Mouse (Mus musculus): ENCODE results near the gene Plce1. TPM values are rescaled to one million over a fixed set of nuclear protein-coding genes. Genes with fewer than 3 reads are reported as not detected.
"Not testable (repeated sequence)": the region's sequence is repeated elsewhere in the genome, so short reads cannot be mapped to it uniquely, and the experiment has no call there.

Gene Plce1
- polyA plus RNA-seq, 1 experiment, result 1.6 TPM

DNA sequence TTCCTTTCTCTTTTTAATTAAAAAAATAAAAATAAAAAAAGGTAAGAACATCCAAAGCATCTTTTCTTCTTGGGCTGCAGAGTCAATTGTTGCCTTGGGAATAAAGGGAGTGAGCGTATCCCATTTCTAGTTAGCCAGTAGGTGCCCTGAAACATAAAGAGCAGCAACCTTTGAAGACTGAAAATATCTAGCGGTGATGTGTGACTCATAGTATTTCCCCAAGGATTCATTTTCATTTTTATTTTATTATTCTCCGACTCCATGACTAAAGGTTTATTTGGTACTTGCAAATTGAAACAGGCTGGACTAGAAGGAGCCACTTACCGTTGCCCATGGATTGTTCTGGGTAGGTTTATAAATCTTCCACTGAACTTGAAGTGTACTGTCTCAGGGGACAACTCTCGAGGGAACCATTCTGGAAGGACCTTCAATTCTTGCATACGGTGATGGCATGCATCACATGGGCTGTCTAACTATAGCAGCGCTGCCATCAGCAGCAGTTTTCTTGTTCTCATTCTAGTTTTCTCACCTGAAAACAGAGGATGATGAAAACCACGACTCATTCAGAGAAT, 68.7 kb downstream of the Plce1 start:
- TF ChIP-seq CTCF (IDR thresholded peaks at IDR 0.05; ENCODE audit: control insufficient read depth, insufficient read depth, low read length), result no peak
- no peak for TF ChIP-seq POLR2A (IDR thresholded peaks at IDR 0.05; ENCODE audit: borderline replicate concordance, control insufficient read depth, low read depth, low read length)
- Histone ChIP-seq H3K4me3 (replicated peaks; ENCODE audit: control insufficient read depth, low read depth, low read length) (no peak overlapping the region), H3K27ac (ENCODE audit: control insufficient read depth, insufficient read depth, low read depth, low read length, poor library complexity) (no peak overlapping the region), H3K4me1 (ENCODE audit: control insufficient read depth, insufficient read depth, low read length) (no peaks in the 10 kb centered on the region)
- 82% methylated on average over 8 of the region's 8 CpGs for WGBS

DNA sequence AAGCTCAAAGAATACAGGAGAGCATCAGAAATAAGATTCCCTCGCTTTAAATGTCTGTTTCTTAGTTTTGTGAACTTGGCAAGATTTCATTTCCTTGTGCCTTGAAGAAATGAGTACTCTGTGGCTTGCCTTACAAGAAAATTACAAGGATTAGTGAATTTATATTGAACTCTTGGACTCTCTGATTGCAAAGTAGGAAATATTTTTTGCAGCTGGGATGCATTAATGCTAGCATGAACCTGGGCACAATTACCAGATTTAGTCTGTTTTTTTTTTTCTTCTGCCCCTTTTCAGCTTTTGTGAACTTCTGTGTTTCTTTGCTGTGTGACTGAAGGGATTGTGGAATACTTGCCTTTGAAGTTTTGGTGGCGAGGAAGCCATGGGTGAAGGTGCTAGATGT, 72.6 kb downstream of the Plce1 start:
- 55% methylated on average over 2 of the region's 2 CpGs for WGBS

DNA sequence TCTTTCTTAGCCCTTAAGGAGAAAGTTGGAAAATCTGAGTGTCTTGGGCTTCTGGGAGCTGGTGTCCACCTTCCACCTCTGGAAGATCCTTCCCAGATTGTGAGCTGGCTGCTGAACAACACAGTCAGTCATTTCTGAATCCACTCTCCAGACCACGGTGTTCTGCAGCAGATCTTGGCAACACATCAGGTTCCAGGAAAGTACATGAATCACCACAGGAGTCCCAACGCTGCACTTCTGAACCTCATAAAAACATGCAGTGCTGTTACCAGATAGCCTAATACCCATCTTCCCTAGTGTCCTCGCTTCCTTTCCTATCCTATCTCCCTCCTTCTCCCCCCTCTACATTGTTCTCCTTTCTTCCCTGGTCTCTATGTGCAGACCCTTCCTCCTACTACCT, 74.5 kb downstream of the Plce1 start:
- H3K27ac ChIP-seq (ENCODE audit: control insufficient read depth, insufficient read depth, low read depth, low read length, poor library complexity), result no peak overlapping the region
- no peaks in the 10 kb centered on the region for H3K4me1 ChIP-seq (ENCODE audit: control insufficient read depth, insufficient read depth, low read length)
- TF ChIP-seq POLR2A (IDR thresholded peaks at IDR 0.05; ENCODE audit: borderline replicate concordance, control insufficient read depth, low read depth, low read length) (no peak), CTCF (IDR thresholded peaks at IDR 0.05; ENCODE audit: control insufficient read depth, insufficient read depth, low read length) (no peak)
- 62% methylated on average over 3 of the region's 3 CpGs for WGBS
- no peak overlapping the region for H3K4me3 ChIP-seq (replicated peaks; ENCODE audit: control insufficient read depth, low read depth, low read length)

More for the DNA sequence above, 72.6 kb downstream of the Plce1 start:
- TF ChIP-seq POLR2A (IDR thresholded peaks at IDR 0.05; ENCODE audit: borderline replicate concordance, control insufficient read depth, low read depth, low read length) (no peak), CTCF (IDR thresholded peaks at IDR 0.05; ENCODE audit: control insufficient read depth, insufficient read depth, low read length) (no peak)
- H3K4me1 ChIP-seq (ENCODE audit: control insufficient read depth, insufficient read depth, low read length), result no peaks in the 10 kb centered on the region
- no peak overlapping the region for H3K4me3 ChIP-seq (replicated peaks; ENCODE audit: control insufficient read depth, low read depth, low read length)
- no peak overlapping the region for H3K27ac ChIP-seq (ENCODE audit: control insufficient read depth, insufficient read depth, low read depth, low read length, poor library complexity)

DNA sequence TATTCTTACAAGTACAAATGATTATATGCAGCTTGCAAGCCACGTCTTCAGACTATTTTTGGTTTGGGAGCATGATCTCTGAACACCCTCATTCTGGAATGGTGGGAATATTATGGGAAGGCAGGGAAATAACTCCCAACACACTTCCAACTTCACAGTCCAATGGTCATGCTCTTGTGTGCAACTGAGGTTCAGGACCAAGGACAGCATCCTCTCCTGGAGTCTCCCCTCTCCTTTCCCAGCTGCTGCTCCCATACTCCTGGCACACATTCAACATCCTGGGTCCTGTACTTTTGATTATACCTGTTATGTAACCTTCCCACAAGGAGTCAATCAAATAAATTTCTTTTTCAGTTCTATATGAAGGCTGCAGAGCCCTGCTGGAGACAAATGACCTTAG, 77.9 kb downstream of the Plce1 start:
- no peak overlapping the region for H3K27ac ChIP-seq (ENCODE audit: control insufficient read depth, insufficient read depth, low read depth, low read length, poor library complexity)
- no peaks in the 10 kb centered on the region for H3K4me1 ChIP-seq (ENCODE audit: control insufficient read depth, insufficient read depth, low read length)
- 46% methylated on average over 1 of the region's 1 CpGs for WGBS
- no peak overlapping the region for H3K4me3 ChIP-seq (replicated peaks; ENCODE audit: control insufficient read depth, low read depth, low read length)
- TF ChIP-seq POLR2A (IDR thresholded peaks at IDR 0.05; ENCODE audit: borderline replicate concordance, control insufficient read depth, low read depth, low read length) (no peak), CTCF (IDR thresholded peaks at IDR 0.05; ENCODE audit: control insufficient read depth, insufficient read depth, low read length) (no peak)

DNA sequence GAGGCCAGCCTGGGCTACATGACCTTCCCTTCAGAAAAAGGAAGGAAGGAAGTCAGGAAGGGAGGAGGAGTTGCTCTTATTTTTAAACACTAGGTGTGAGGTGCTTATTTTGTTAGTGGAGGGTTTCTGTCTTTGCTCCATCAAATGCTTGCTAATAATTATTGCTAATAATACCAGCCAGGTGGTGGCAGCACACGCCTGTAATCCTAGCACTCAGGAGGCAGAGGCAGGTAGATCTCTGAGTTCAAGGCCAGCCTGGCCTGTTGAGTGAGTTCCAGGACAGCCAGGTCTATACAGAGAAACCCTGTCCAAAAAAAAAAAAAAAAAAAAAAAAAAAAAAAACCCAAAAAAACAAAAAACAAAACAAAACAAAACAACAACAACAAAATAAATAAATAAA, 81.0 kb downstream of the Plce1 start:
- WGBS, result 51% methylated on average over 1 of the region's 1 CpGs
- not testable (repeated sequence) for H3K27ac ChIP-seq (ENCODE audit: control insufficient read depth, insufficient read depth, low read depth, low read length, poor library complexity); H3K4me3 ChIP-seq (replicated peaks; ENCODE audit: control insufficient read depth, low read depth, low read length); H3K4me1 ChIP-seq (ENCODE audit: control insufficient read depth, insufficient read depth, low read length)

DNA sequence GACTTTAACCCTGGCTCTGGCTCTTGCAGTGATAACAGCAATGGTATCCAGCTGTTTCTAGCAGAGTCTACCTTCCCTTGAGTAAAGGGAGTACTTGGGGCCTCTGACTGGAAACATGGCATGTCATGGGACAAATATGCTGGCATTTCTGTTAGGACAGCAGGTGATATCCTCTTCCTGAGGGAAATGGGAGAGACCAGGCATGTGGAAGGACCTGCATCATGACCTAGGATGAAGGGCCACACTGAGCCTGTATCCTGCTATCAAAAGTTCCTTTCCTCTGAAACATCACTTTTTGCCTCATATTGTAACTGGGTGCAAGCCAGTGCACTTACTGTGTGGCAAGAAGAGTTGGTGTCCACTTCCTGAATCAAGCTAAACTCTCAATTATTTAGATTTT, 85.2 kb downstream of the Plce1 start:
- no peak for TF ChIP-seq CTCF (IDR thresholded peaks at IDR 0.05; ENCODE audit: control insufficient read depth, insufficient read depth, low read length)
- no peak for TF ChIP-seq POLR2A (IDR thresholded peaks at IDR 0.05; ENCODE audit: borderline replicate concordance, control insufficient read depth, low read depth, low read length)
- Histone ChIP-seq H3K27ac (ENCODE audit: control insufficient read depth, insufficient read depth, low read depth, low read length, poor library complexity) (no peak overlapping the region), H3K4me1 (ENCODE audit: control insufficient read depth, insufficient read depth, low read length) (no peaks in the 10 kb centered on the region), H3K4me3 (replicated peaks; ENCODE audit: control insufficient read depth, low read depth, low read length) (no peak overlapping the region)

DNA sequence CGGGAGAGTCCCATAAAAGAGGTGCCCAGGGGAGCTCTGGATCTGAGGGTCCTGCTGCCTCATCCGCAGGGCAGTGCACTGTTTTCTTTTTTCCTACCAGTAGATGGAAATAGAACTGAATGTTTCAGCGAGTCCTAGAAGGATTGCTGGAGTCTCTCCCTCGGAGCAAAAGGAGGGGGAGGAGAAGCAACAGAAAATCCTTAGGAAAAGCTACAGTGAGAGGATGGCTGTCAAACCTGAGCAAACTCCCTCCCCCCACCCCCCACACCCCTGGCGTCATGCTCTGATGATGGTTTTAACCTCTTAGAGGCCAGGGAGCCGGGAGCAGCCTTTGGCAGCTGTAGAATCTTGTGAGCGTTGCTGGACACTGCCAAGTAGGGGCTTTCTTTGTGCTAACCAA, 85.8 kb downstream of the Plce1 start:
- Histone ChIP-seq H3K4me1 (ENCODE audit: control insufficient read depth, insufficient read depth, low read length) (no peaks in the 10 kb centered on the region), H3K27ac (ENCODE audit: control insufficient read depth, insufficient read depth, low read depth, low read length, poor library complexity) (no peak overlapping the region), H3K4me3 (replicated peaks; ENCODE audit: control insufficient read depth, low read depth, low read length) (no peak overlapping the region)
- TF ChIP-seq CTCF (IDR thresholded peaks at IDR 0.05; ENCODE audit: control insufficient read depth, insufficient read depth, low read length), result no peak
- TF ChIP-seq POLR2A (IDR thresholded peaks at IDR 0.05; ENCODE audit: borderline replicate concordance, control insufficient read depth, low read depth, low read length), result no peak
- 50% methylated on average over 7 of the region's 7 CpGs for WGBS

DNA sequence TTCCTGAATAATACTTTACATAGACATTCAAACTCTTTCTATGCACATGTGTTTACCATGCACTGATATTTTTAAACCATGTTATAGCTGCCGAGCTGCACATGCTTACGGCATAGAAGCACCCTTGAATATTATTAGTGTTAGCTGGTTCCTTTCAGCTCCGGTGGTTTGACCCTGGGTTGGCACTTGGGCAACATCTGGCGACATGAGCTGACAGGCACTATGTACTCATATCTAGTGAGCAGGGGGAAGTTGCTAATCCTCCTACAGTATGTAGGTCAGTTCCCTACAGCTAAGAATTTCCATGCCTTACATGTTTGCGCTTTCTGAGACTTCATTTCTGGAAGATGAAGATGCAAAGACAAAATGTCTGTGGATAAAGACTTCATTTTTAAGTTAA, 86.4 kb downstream of the Plce1 start:
- H3K4me3 ChIP-seq (replicated peaks; ENCODE audit: control insufficient read depth, low read depth, low read length), result no peak overlapping the region
- H3K27ac ChIP-seq (ENCODE audit: control insufficient read depth, insufficient read depth, low read depth, low read length, poor library complexity), result no peak overlapping the region
- TF ChIP-seq CTCF (IDR thresholded peaks at IDR 0.05; ENCODE audit: control insufficient read depth, insufficient read depth, low read length) (no peak), POLR2A (IDR thresholded peaks at IDR 0.05; ENCODE audit: borderline replicate concordance, control insufficient read depth, low read depth, low read length) (no peak)
- 48% methylated on average over 5 of the region's 5 CpGs for WGBS
- no peaks in the 10 kb centered on the region for H3K4me1 ChIP-seq (ENCODE audit: control insufficient read depth, insufficient read depth, low read length)

DNA sequence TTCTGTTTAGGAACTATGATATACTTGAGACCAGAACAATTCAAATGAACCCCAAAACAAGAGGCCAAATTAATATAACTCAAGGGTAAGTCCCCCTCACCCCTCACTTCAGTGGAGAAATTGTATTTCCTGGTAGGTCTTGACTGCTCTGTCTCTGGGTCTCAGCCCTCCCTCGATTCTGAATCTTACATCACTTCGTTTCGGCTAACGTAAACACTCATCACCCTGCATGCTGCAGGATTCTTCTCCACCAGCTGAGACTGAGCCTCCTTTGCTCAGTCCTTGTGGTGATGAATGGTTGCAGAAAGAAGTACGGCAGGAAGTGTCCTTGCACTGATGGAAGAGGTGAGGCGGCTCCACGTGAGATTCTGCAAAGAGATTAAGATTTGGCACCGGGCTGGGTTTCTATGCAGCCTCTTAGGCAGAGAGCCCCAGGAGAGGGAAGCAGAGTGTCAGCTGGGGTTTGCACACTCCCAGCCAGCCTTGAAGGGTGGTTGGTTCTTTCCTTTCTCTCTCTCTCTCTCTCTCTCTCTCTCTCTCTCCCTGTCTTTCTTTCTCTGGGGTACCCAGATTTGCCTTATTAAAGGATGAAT, 97.7 kb downstream of the Plce1 start:
- H3K27ac ChIP-seq (ENCODE audit: control insufficient read depth, insufficient read depth, low read depth, low read length, poor library complexity), result no peak overlapping the region
- 15% methylated on average over 8 of the region's 8 CpGs for WGBS
- no peak for TF ChIP-seq POLR2A (IDR thresholded peaks at IDR 0.05; ENCODE audit: borderline replicate concordance, control insufficient read depth, low read depth, low read length)
- no peak for TF ChIP-seq CTCF (IDR thresholded peaks at IDR 0.05; ENCODE audit: control insufficient read depth, insufficient read depth, low read length)
- no peak overlapping the region for H3K4me3 ChIP-seq (replicated peaks; ENCODE audit: control insufficient read depth, low read depth, low read length)
- H3K4me1 ChIP-seq (ENCODE audit: control insufficient read depth, insufficient read depth, low read length), result no peaks in the 10 kb centered on the region; the same call in 1 of the 2 replicates
